Mouse (Mus musculus): Measurements from ENCODE around the gene Eif3l.

DNA sequence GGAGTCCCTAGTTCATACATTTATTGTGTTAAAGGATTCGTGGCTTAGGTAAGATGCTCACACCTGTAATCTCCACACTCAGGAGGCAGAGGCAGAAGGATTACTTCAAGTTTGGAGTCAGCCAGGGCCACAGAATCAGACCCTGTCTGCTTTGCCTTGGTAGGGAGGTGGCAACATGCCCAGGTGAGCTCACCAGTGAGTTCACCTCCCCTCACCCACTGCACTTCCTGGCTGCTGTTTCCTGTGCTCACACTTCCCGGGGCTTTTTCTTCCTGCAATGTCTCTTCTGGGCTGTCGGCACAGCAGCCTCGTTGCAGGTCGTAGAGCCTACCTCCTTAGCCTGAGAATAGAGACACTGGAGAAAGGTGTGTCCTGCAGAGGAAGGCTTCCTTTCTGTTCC, 40.3 kb downstream of the Eif3l start:
- no peak for TF ChIP-seq POLR2A (IDR thresholded peaks at IDR 0.05; ENCODE audit: borderline replicate concordance, extremely low read depth, insufficient read depth, insufficient read length, poor library complexity, severe bottlenecking)
- no peak for TF ChIP-seq CTCF (IDR thresholded peaks at IDR 0.05; ENCODE audit: borderline replicate concordance, extremely low read depth, insufficient read depth, insufficient read length)

Measured in brain, embryonic 14.5 days (tissue).